Mouse (Mus musculus): ENCODE measurements around the gene Pim3.

DNA sequence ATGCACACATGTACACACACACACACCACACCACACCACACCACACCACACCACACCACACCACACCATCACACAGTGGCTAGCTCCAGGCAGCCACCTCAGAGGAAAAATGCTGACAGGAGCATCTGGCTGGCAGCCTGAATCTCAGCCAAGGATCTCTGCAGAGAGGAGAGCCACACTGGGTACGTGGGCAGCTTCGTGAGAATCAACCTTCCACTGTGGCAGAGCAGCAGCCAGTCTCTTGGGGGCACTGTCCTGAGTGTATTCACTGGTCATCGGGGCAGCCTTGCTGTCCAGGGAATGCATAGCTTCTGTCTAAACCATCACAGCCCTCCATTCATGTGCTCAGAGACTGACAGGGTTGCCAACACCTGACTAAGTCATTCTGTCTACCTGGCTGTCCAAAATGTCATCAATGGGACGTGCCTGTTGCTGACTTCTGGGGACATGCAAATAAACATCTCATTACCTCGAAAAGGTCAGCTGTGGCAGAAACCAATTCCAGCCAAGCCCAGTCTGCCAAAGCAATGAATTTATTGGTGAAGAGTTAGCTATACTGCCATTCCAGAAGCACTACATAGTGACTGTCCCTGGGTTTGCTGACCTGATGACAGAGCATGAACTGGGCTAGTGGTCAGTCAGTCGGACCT is 32.1 kb upstream of the Pim3 start:
- TF ChIP-seq MAZ (IDR thresholded peaks at IDR 0.05; ENCODE audit: low read depth, low read length) (no peak), CHD1 (IDR thresholded peaks at IDR 0.05; ENCODE audit: low read depth, low read length) (no peak)

All from CH12.LX (cell line).